Mouse (Mus musculus) spleen, adult 10 weeks (tissue): ENCODE measurements around the gene Rptn. TPM values are rescaled to one million over a fixed set of nuclear protein-coding genes. Genes with fewer than 3 reads are reported as not detected.

ENCODE experiments used
- polyA plus RNA-seq: library from polyadenylated mRNA; stranded (reverse); fragments of 350-450 nt; fragmentation: Illumina TruSeq; extraction: RNeasy Lipid Tissue Mini Kit (QIAGEN cat#74804); gene quantifications from one replicate; pipeline ENCODE4 v1.2.3, GENCODE M21; 2015; ENCODE audit warnings: low replicate concordance; ENCODE audit not compliant: insufficient read depth

Gene Rptn
- polyA plus RNA-seq: not detected

DNA sequence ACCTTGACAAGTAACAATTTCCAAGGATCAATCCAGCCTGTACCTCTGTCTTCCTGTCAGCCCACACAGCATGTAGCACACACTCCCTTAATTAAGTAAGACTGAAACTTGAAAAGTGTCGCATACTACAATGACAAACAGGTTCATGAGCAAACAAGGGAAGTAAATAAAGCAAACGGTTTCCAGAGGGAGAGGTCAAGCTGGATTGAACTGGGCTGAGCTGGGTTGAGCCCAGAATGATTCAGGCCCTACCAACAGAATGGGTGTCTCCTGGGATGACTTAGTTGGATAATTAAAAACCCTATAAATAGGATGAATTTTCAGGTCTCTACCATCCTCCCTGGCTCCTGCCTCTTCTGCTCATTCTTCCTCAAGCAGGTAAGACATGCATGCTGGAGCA lies at the start of gene Rptn:
Gene Rptn, plus strand, starts transcription at position 334 of the 400 bp plus-strand sequence.

DNA sequence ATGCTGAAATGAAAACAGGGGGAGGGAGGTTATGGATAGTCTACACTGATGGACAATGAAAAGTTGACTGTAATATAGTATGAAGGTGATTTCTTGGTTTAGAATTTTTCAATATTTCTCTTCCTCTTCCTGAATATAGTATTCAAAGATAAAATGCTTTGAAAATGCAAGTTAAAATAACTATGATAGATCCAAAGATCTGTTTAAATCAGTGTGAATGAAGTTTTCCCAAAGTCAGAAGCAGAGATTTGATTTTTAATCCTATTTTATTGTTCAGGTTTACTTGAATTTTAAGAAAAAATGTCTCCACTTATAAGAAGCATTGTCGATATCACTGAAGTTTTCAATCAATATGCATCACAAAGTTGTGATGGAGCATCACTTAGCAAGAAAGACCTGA lies 48.5 kb downstream of the Rptn start, which contains the start of gene Tchh:
Gene Tchh, plus strand, starts transcription at position 301 of the 400 bp plus-strand sequence.

Other genes with a start within 250 kb of the Rptn start
- gene Crnn, start 248.9 kb upstream of the Rptn start, polyA plus RNA-seq: not detected
- not detected for gene Flg2, start 196.4 kb upstream of the Rptn start, polyA plus RNA-seq
- gene Flg, start 120.2 kb upstream of the Rptn start, polyA plus RNA-seq: not detected
- not detected for gene Hrnr, start 74.0 kb upstream of the Rptn start, polyA plus RNA-seq
- not detected for gene Tchh, start 48.6 kb downstream of the Rptn start, polyA plus RNA-seq
- gene Tchhl1, start 75.1 kb downstream of the Rptn start, polyA plus RNA-seq: not detected
- 965 TPM for gene S100a11, start 126.8 kb downstream of the Rptn start, polyA plus RNA-seq
- gene S100a10, start 161.4 kb downstream of the Rptn start, polyA plus RNA-seq: 335 TPM